Mouse (Mus musculus): ENCODE results near the gene Ranbp2. TPM values are rescaled to one million over a fixed set of nuclear protein-coding genes. Genes with fewer than 3 reads are reported as not detected.
A peak's percentile ranks its signal among the peaks of the same experiment; 100 is the strongest.

Ranbp2 gene
- polyA plus RNA-seq, 1 experiment from 2014 or later = 30.5 TPM

DNA sequence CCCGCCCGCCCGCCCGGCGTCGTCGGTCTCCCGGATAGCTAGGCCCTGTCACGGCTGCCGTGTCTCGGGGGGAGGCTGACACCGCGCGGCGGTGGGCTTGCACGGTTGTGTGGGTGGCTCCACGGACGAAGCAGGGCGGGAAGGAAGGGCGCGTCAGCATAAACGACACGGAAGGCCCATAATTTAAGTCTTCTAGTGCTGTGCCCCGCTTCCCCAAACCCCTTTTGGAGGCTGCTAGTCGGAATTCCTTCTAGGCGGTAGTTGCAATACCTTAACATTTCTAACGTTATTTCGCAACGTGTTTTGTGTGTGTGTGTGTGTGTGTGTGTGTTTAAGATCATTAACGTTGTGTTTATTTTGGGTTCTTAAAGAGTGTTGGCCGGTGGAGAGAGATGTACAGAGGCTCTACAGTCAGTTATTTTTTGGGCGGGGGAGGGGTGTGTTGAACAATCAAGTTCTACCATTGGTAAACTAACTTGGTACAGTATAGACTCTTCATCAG is 611 bp downstream of the Ranbp2 start:
- ATAC-seq (ENCODE audit: low FRiP score) = no peak; the same call in 1 of the 2 replicates

GRCm38 (mm10) chr10:58451575-58451974 is 4.9 kb downstream of the Ranbp2 start:
- no peak overlapping the region for H3K9ac ChIP-seq
- no peak overlapping the region for H3K4me3 ChIP-seq
- peaks cover 15% of the 10 kb centered on the region for H3K36me3 ChIP-seq
- H3K4me1 ChIP-seq = peaks cover 2% of the 10 kb centered on the region; the same call in 1 of the 2 replicates
- no peaks in the 10 kb centered on the region for H3K9me3 ChIP-seq (replicated peaks)
- ATAC-seq (ENCODE audit: low FRiP score) = no peak
- H3K27me3 ChIP-seq = no peaks in the 10 kb centered on the region
- no peak overlapping the region for H3K4me2 ChIP-seq (replicated peaks)
- no peak overlapping the region for H3K27ac ChIP-seq

More for the DNA sequence above, 611 bp downstream of the Ranbp2 start:
- no peaks in the 10 kb centered on the region for H3K36me3 ChIP-seq
- H3K4me2 ChIP-seq (replicated peaks) = peak overlapping the region; percentile 69
- peak overlapping the region; percentile 100 for H3K4me3 ChIP-seq
- H3K9me3 ChIP-seq (replicated peaks) = no peaks in the 10 kb centered on the region
- WGBS = 1% methylated on average over 29 of the region's 32 CpGs
- H3K9ac ChIP-seq = peak overlapping the region; percentile 97
- peaks cover 10% of the 10 kb centered on the region for H3K4me1 ChIP-seq
- peak overlapping the region; percentile 92 for H3K27ac ChIP-seq
- H3K27me3 ChIP-seq = no peaks in the 10 kb centered on the region

DNA sequence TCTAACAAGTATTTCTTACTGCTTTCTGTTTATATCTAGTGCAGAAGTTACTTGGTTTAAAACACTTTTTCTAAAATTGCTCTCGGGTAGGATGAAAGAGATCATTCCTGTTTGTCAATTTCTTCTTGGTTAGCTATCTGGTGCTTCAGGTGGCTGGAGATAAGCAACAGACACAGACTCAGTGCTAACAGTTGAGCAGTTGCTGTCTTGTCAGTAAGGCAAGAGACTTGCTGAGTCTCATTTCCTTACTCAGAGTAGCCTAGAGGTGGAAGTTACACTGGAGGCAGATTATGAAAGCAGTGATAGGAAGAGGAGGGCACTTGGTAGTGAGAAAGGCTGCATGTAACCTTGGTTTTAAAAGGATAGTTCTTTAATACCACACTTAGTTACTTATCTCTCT is 5.5 kb downstream of the Ranbp2 start:
- no peak for ATAC-seq (ENCODE audit: low FRiP score)
- Histone ChIP-seq H3K4me1 (peaks cover 2% of the 10 kb centered on the region; the same call in 1 of the 2 replicates), H3K4me3 (no peak overlapping the region), H3K27ac (no peak overlapping the region), H3K9me3 (replicated peaks) (no peaks in the 10 kb centered on the region), H3K27me3 (no peaks in the 10 kb centered on the region), H3K9ac (no peak overlapping the region), H3K36me3 (peaks cover 15% of the 10 kb centered on the region), H3K4me2 (replicated peaks) (no peak overlapping the region)
- 92% methylated on average over 1 of the region's 1 CpGs for WGBS

- Histone ChIP-seq H3K4me1 (no peaks in the 10 kb centered on the region), H3K9ac (no peak overlapping the region), H3K36me3 (peaks cover 35% of the 10 kb centered on the region), H3K27me3 (no peaks in the 10 kb centered on the region), H3K4me2 (replicated peaks) (no peak overlapping the region), H3K27ac (no peak overlapping the region), H3K4me3 (no peak overlapping the region), H3K9me3 (replicated peaks) (no peaks in the 10 kb centered on the region)
- 97% methylated on average over 1 of the region's 1 CpGs for WGBS
- no peak for ATAC-seq (ENCODE audit: low FRiP score)
These were observed 13.2 kb downstream of the Ranbp2 start for GRCm38 (mm10) chr10:58459896-58460295.

- Histone ChIP-seq H3K9me3 (replicated peaks) (no peaks in the 10 kb centered on the region), H3K27me3 (no peaks in the 10 kb centered on the region), H3K9ac (no peak overlapping the region), H3K4me1 (no peaks in the 10 kb centered on the region), H3K4me2 (replicated peaks) (no peak overlapping the region), H3K27ac (no peak overlapping the region), H3K4me3 (no peak overlapping the region), H3K36me3 (peaks cover 52% of the 10 kb centered on the region)
- no peak for ATAC-seq (ENCODE audit: low FRiP score)
- 92% methylated on average over 5 of the region's 5 CpGs for WGBS
These were observed 30.5 kb downstream of the Ranbp2 start for GRCm38 (mm10) chr10:58477086-58477755.

DNA sequence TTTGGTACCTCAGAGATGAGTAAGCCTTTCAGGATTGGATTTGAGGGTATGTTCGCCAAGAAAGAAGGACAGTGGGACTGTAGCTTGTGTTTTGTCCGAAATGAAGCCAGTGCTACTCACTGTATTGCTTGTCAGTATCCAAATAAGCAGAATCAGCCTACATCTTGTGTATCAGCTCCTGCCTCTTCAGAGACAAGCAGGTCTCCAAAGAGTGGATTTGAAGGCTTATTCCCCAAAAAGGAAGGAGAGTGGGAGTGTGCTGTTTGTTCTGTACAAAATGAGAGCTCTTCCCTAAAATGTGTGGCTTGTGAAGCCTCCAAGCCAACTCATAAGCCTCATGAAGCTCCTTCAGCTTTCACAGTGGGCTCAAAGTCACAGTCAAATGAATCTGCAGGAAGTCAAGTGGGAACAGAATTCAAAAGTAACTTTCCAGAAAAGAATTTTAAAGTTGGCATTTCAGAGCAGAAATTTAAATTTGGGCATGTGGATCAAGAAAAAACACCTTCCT is 31.4 kb downstream of the Ranbp2 start:
- Histone ChIP-seq H3K27ac (no peak overlapping the region), H3K4me2 (replicated peaks) (no peak overlapping the region), H3K36me3 (peaks cover 54% of the 10 kb centered on the region), H3K4me3 (no peak overlapping the region), H3K9me3 (replicated peaks) (no peaks in the 10 kb centered on the region), H3K4me1 (no peaks in the 10 kb centered on the region), H3K27me3 (no peaks in the 10 kb centered on the region), H3K9ac (no peak overlapping the region)
- ATAC-seq (ENCODE audit: low FRiP score) = no peak
- WGBS = 84% methylated on average over 2 of the region's 2 CpGs

DNA sequence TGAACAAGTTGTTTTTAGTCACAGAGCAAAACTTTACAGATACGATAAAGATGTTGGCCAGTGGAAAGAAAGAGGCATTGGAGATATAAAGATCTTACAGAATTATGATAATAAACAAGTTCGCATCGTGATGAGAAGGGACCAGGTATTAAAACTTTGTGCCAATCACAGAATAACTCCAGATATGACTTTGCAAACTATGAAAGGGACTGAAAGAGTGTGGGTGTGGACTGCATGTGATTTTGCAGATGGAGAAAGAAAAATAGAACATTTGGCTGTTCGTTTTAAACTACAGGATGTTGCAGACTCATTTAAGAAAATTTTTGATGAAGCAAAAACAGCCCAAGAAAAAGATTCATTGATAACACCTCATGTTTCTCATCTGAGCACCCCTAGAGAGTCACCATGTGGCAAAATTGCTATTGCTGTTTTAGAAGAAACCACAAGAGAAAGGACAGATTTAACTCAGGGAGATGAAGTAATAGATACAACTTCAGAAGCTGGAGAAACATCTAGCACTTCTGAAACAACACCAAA is 33.3 kb downstream of the Ranbp2 start:
- Histone ChIP-seq H3K36me3 (peaks cover 62% of the 10 kb centered on the region), H3K4me2 (replicated peaks) (no peak overlapping the region), H3K4me1 (no peaks in the 10 kb centered on the region), H3K4me3 (no peak overlapping the region), H3K27me3 (no peaks in the 10 kb centered on the region), H3K9me3 (replicated peaks) (no peaks in the 10 kb centered on the region), H3K9ac (no peak overlapping the region), H3K27ac (no peak overlapping the region)
- no peak for ATAC-seq (ENCODE audit: low FRiP score)
- 93% methylated on average over 4 of the region's 4 CpGs for WGBS

- WGBS = 95% methylated on average over 5 of the region's 5 CpGs
- H3K36me3 ChIP-seq = peaks cover 57% of the 10 kb centered on the region
- ATAC-seq (ENCODE audit: low FRiP score) = no peak
These were observed 44.3 kb downstream of the Ranbp2 start for GRCm38 (mm10) chr10:58491031-58491430.

DNA sequence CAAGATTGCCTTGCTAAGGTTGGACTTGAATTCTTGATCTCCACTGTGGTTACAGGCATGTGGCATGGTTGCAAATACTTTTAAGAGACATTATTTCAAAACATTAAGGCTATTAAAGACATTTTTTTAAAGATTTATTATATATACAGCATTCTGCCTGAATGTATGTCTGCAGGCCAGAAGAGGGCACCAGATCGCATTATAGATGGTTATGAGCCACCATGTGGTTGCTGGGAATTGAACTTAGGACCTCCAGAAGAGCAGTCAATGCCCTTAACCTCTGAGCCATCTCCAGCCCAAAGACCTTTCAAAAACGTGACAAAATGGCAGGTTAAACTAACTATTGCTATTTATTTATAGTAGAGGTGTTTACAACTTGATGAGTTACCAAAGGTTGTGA is 48.9 kb downstream of the Ranbp2 start:
- no peak overlapping the region for H3K4me3 ChIP-seq
- peaks cover 5% of the 10 kb centered on the region; the same call in 1 of the 2 replicates for H3K4me1 ChIP-seq
- no peak for ATAC-seq (ENCODE audit: low FRiP score)
- no peak overlapping the region for H3K4me2 ChIP-seq (replicated peaks)
- WGBS = 85% methylated on average over 2 of the region's 2 CpGs
- H3K36me3 ChIP-seq = peaks cover 38% of the 10 kb centered on the region
- no peak overlapping the region for H3K27ac ChIP-seq
- no peak overlapping the region for H3K9ac ChIP-seq
- H3K27me3 ChIP-seq = no peaks in the 10 kb centered on the region
- no peaks in the 10 kb centered on the region for H3K9me3 ChIP-seq (replicated peaks)

More at GRCm38 (mm10) chr10:58491031-58491430, 44.3 kb downstream of the Ranbp2 start:
- H3K9ac ChIP-seq = no peak overlapping the region
- no peak overlapping the region for H3K27ac ChIP-seq
- H3K4me1 ChIP-seq = no peaks in the 10 kb centered on the region
- no peak overlapping the region for H3K4me3 ChIP-seq
- H3K27me3 ChIP-seq = no peaks in the 10 kb centered on the region
- no peak overlapping the region for H3K4me2 ChIP-seq (replicated peaks)
- H3K9me3 ChIP-seq (replicated peaks) = no peaks in the 10 kb centered on the region

GRCm38 (mm10) chr10:58496732-58497131 is 50.0 kb downstream of the Ranbp2 start:
- Histone ChIP-seq H3K27ac (no peak overlapping the region), H3K4me2 (replicated peaks) (peak overlapping the region; percentile 58; the same call in 1 of the 2 replicates), H3K36me3 (peaks cover 28% of the 10 kb centered on the region), H3K4me3 (peak overlapping the region; percentile 73; the same call in 1 of the 2 replicates), H3K27me3 (no peaks in the 10 kb centered on the region), H3K4me1 (peaks cover 5% of the 10 kb centered on the region; the same call in 1 of the 2 replicates), H3K9ac (no peak overlapping the region), H3K9me3 (replicated peaks) (no peaks in the 10 kb centered on the region)
- ATAC-seq (ENCODE audit: low FRiP score) = no peak

- no peaks in the 10 kb centered on the region for H3K27me3 ChIP-seq
- peak within 1 kb of the TSS; percentile 82 for H3K27ac ChIP-seq
- peak within 1 kb of the TSS; percentile 58 for H3K4me2 ChIP-seq (replicated peaks)
- WGBS = 2% methylated on average over 50 of the region's 50 CpGs
- peak; percentile 99 for ATAC-seq (ENCODE audit: low FRiP score)
- peaks cover 21% of the 10 kb centered on the region for H3K36me3 ChIP-seq
- H3K4me3 ChIP-seq = peak within 1 kb of the TSS; percentile 73
- H3K9ac ChIP-seq = peak within 1 kb of the TSS; percentile 60
- no peaks in the 10 kb centered on the region for H3K9me3 ChIP-seq (replicated peaks)
- H3K4me1 ChIP-seq = peaks cover 5% of the 10 kb centered on the region; the same call in 1 of the 2 replicates
These were observed 50.9 kb downstream of the Ranbp2 start, which contains the start of gene Ccdc138 for GRCm38 (mm10) chr10:58497320-58498284. Gene Ccdc138, plus strand, starts transcription at chr10:58497948.

GRCm38 (mm10) chr10:58498516-58498915 is 51.8 kb downstream of the Ranbp2 start:
- 65% methylated on average over 2 of the region's 2 CpGs for WGBS
- Histone ChIP-seq H3K9me3 (replicated peaks) (no peaks in the 10 kb centered on the region), H3K27me3 (no peaks in the 10 kb centered on the region)

More at GRCm38 (mm10) chr10:58498516-58498915, 51.8 kb downstream of the Ranbp2 start:
- ATAC-seq (ENCODE audit: low FRiP score) = no peak
- H3K27ac ChIP-seq = no peak overlapping the region
- H3K4me3 ChIP-seq = peak overlapping the region; percentile 73
- peak overlapping the region; percentile 60; the same call in 1 of the 2 replicates for H3K9ac ChIP-seq
- H3K4me2 ChIP-seq (replicated peaks) = peak overlapping the region; percentile 58
- peaks cover 12% of the 10 kb centered on the region for H3K36me3 ChIP-seq
- H3K4me1 ChIP-seq = peaks cover 5% of the 10 kb centered on the region; the same call in 1 of the 2 replicates
